Mouse (Mus musculus): ENCODE results near the gene Tspan18. TPM values are rescaled to one million over a fixed set of nuclear protein-coding genes. Genes with fewer than 3 reads are reported as not detected.

The Tspan18 gene
- polyA plus RNA-seq, 1 experiment from 2014 or later: 54.1 TPM

DNA sequence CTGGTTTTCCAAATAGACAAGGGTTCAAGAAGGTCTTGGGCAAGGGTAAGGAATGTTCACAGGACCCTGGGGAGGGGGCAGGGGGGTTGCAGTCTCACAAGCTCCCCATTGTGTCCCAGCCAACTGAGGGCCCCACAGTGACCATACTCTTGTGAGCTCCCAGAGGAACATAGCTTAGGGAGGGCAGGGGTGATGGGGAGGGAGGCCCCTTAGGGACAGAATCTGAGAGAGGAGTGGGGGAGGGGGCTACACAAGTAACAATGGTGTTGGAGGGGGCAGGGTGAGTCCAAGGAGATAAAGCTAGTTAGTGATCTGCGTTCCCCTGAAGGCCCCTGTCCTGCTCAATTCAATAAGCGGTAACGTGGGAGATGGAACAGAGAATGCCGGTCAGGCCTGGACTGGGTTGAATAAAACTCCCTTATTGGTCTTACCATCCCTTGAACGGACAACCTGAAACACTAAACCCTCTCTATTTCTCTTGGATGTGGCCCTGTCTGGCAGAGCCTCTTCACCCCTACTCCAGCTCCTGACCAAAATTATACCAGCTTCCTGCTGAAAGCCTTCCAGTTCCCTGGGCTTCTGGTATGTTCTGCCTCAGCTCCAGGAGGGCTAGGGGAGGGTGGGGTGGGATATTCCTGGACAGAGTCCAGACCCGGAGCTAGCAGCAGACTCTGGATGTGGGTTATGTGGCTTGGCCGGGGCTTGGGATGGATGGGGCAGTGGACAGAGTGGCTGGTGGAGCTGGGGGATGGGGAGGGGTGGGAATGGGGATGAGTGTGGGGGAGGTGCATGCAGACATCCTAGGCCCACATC is 50.6 kb downstream of the Tspan18 start:
- WGBS: 14% methylated on average over 7 of the region's 7 CpGs
- no peaks in the 10 kb centered on the region for H3K9me3 ChIP-seq (ENCODE audit: control insufficient read depth, low read length)

DNA sequence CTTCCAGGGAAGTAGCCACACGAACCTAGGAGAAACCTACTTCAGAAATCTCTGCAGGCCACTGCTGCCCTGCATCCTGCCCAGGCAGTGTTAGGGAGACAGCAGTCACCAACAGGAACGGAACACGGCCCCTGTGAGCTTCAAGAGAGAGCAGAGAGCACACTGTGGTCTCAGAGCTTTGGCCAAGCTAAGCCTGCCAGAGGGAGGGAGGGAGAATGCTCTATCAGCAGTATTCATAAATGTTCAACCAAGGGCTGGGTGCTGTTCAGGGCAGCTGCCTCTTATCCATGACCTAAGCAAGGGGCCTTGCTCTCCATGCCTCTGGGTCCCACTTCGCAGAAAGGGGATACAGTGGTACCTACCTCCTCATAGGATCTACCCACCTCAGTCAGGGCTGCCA is 51.7 kb downstream of the Tspan18 start:
- H3K4me1 ChIP-seq (replicated peaks; ENCODE audit: control insufficient read depth, insufficient read depth, low read length): peaks cover 68% of the 10 kb centered on the region
- 85% methylated on average over 4 of the region's 4 CpGs for WGBS

More for the DNA sequence above, 50.6 kb downstream of the Tspan18 start:
- ATAC-seq (replicated peaks; ENCODE audit: low FRiP score) (no peak), DNase-seq (ENCODE audit: low spot score) (no peak)
- H3K27ac ChIP-seq (ENCODE audit: low read depth, low read length): peak overlapping the region; percentile 68
- peak overlapping the region; percentile 14; the same call in 1 of the 2 replicates for H3K9ac ChIP-seq (ENCODE audit: low read length)
- no peaks in the 10 kb centered on the region for H3K36me3 ChIP-seq (ENCODE audit: control insufficient read depth, insufficient read depth, low read length)
- H3K4me2 ChIP-seq (ENCODE audit: low read depth, low read length, severe bottlenecking): no peak overlapping the region
- H3K4me3 ChIP-seq (ENCODE audit: low read depth, low read length): no peak overlapping the region
- H3K4me1 ChIP-seq (replicated peaks; ENCODE audit: control insufficient read depth, insufficient read depth, low read length): peaks cover 68% of the 10 kb centered on the region
- no peaks in the 10 kb centered on the region for H3K27me3 ChIP-seq (ENCODE audit: control insufficient read depth, insufficient read depth, low read length)

DNA sequence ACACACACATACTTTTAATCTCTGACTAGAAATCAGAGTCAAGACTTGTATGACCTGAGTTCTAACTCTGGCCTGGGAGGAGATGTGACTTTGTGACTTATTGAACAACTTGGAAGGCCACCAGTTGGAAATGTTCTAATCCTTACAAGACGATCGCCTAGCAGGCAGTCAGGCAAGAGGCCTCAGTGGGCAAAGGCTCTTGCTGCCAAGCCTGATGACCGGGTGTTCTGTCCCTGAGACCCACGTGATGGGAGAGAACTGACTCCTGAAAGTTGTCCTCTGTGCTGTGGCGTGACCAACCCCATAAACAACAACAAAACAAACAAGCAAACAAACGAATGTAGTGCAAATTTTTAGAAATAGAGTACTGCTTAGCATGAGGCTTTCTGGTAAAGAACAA is 52.8 kb downstream of the Tspan18 start:
- H3K9ac ChIP-seq (ENCODE audit: low read length): no peak overlapping the region
- no peak overlapping the region; the same call in 1 of the 2 replicates for H3K27ac ChIP-seq (ENCODE audit: low read depth, low read length)
- peaks cover 64% of the 10 kb centered on the region for H3K4me1 ChIP-seq (replicated peaks; ENCODE audit: control insufficient read depth, insufficient read depth, low read length)
- ATAC-seq (replicated peaks; ENCODE audit: low FRiP score): no peak
- 89% methylated on average over 6 of the region's 6 CpGs for WGBS
- H3K4me3 ChIP-seq (ENCODE audit: low read depth, low read length): no peak overlapping the region
- H3K4me2 ChIP-seq (ENCODE audit: low read depth, low read length, severe bottlenecking): no peak overlapping the region
- H3K36me3 ChIP-seq (ENCODE audit: control insufficient read depth, insufficient read depth, low read length): no peaks in the 10 kb centered on the region
- H3K9me3 ChIP-seq (ENCODE audit: control insufficient read depth, low read length): no peaks in the 10 kb centered on the region
- no peaks in the 10 kb centered on the region for H3K27me3 ChIP-seq (ENCODE audit: control insufficient read depth, insufficient read depth, low read length)
- no peak for DNase-seq (ENCODE audit: low spot score)

More for the DNA sequence above, 51.7 kb downstream of the Tspan18 start:
- Histone ChIP-seq H3K27me3 (ENCODE audit: control insufficient read depth, insufficient read depth, low read length) (no peaks in the 10 kb centered on the region), H3K4me2 (ENCODE audit: low read depth, low read length, severe bottlenecking) (no peak overlapping the region), H3K4me3 (ENCODE audit: low read depth, low read length) (no peak overlapping the region), H3K27ac (ENCODE audit: low read depth, low read length) (peak overlapping the region; percentile 27; the same call in 1 of the 2 replicates), H3K9me3 (ENCODE audit: control insufficient read depth, low read length) (no peaks in the 10 kb centered on the region), H3K36me3 (ENCODE audit: control insufficient read depth, insufficient read depth, low read length) (no peaks in the 10 kb centered on the region), H3K9ac (ENCODE audit: low read length) (no peak overlapping the region)
- no peak for DNase-seq (ENCODE audit: low spot score)
- no peak for ATAC-seq (replicated peaks; ENCODE audit: low FRiP score)

DNA sequence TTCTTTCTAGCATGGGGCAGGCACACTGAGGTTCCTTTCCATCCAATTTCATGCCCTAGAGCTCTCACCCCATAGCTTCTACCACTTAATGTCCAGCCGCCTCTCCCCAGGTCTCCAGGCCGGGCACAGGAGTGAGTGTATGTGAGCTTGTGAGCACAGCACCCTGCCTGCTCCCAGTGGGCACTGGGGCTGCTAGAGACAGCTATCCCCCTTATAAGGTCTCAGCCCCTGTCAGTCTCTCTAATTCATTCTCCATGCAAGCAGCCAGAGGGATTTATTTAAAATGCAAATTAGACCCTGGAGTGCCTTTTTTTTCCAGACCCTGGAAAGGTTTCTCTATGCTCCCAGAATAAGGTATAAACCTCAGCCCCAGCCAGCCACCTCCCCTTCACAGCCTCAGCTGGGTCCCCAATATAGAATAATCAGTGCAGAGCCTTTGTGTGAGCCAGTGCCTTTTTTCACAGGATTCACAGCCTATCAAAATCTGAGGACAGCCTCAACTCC is 54.1 kb downstream of the Tspan18 start:
- Histone ChIP-seq H3K27me3 (ENCODE audit: control insufficient read depth, insufficient read depth, low read length) (no peaks in the 10 kb centered on the region), H3K4me3 (ENCODE audit: low read depth, low read length) (no peak overlapping the region), H3K4me2 (ENCODE audit: low read depth, low read length, severe bottlenecking) (peak overlapping the region; percentile 15; the same call in 1 of the 2 replicates), H3K9me3 (ENCODE audit: control insufficient read depth, low read length) (no peaks in the 10 kb centered on the region), H3K36me3 (ENCODE audit: control insufficient read depth, insufficient read depth, low read length) (no peaks in the 10 kb centered on the region), H3K27ac (ENCODE audit: low read depth, low read length) (peak overlapping the region; percentile 84), H3K9ac (ENCODE audit: low read length) (no peak overlapping the region; the same call in none of the 2 replicates), H3K4me1 (replicated peaks; ENCODE audit: control insufficient read depth, insufficient read depth, low read length) (peaks cover 55% of the 10 kb centered on the region)
- peak; percentile 16; the same call in 1 of the 2 replicates for ATAC-seq (replicated peaks; ENCODE audit: low FRiP score)
- no peak for DNase-seq (ENCODE audit: low spot score)
- 47% methylated on average over 2 of the region's 2 CpGs for WGBS

DNA sequence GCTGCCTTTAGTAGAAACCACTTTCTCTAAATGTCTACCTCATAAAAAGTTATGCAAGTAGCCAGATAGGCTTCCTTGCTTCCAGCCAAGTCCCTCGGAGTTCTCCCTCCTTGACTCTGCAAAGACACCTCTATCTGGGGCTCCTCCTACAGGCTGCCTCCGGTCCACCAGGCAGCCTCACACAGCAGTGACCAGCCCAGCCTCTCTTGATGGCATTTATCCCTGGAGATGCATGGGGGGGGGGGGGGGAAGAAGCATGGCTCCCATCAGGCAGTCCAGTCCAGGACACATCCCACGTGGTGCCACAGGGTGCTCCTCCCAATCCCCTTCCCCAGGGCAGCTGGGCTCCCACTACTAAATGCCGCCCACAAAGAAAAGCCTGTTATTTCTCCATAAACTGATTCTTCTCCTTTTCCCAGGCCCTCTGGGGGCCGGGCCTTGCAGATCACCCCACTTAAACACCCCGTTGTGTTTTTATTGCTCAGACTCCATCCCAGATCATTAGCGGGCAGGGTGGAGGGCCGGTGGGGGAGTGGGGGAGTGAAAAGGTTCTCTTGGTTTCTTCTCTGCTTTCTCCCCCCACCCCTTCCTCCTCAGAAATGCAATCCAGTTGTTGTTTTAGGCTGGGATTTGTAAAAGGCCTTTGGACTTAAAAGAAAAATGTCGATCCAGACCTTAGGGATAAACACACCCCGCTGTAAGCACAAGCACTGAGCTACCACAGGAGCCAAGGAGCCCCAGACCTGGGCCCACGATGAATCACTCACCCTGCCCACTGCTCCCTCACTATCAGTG is 55.9 kb downstream of the Tspan18 start:
- Histone ChIP-seq H3K4me1 (replicated peaks; ENCODE audit: control insufficient read depth, insufficient read depth, low read length) (peaks cover 50% of the 10 kb centered on the region), H3K36me3 (ENCODE audit: control insufficient read depth, insufficient read depth, low read length) (no peaks in the 10 kb centered on the region), H3K27me3 (ENCODE audit: control insufficient read depth, insufficient read depth, low read length) (no peaks in the 10 kb centered on the region), H3K4me2 (ENCODE audit: low read depth, low read length, severe bottlenecking) (peak overlapping the region; percentile 18; the same call in 1 of the 2 replicates), H3K4me3 (ENCODE audit: low read depth, low read length) (no peak overlapping the region), H3K9me3 (ENCODE audit: control insufficient read depth, low read length) (no peaks in the 10 kb centered on the region), H3K27ac (ENCODE audit: low read depth, low read length) (peak overlapping the region; percentile 84), H3K9ac (ENCODE audit: low read length) (peak overlapping the region; percentile 7; the same call in 1 of the 2 replicates)
- 2% methylated on average over 11 of the region's 11 CpGs for WGBS
- peak; percentile 82 for ATAC-seq (replicated peaks; ENCODE audit: low FRiP score)
- DNase-seq (ENCODE audit: low spot score): peak; percentile 84

DNA sequence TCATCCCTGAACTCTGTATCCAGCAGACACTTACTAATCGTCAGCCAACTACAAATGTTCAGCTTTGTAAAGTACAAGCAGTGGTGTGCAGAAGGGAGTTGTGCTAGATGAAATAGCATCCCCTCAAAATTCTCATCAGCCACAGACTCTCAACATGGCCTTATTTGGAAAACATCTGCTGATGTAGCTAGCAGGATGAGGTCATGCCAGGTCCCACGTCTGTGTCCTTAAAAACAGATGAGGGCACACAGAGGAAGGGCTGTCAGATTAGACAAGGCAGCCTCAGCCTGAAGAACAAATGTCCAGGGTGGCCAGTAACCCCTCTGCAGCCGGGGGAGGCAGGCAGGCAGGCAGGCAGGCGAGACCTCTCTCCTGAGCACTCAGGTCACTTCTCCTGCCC is 56.8 kb downstream of the Tspan18 start:
- H3K4me3 ChIP-seq (ENCODE audit: low read depth, low read length): no peak overlapping the region
- no peaks in the 10 kb centered on the region for H3K36me3 ChIP-seq (ENCODE audit: control insufficient read depth, insufficient read depth, low read length)

DNA sequence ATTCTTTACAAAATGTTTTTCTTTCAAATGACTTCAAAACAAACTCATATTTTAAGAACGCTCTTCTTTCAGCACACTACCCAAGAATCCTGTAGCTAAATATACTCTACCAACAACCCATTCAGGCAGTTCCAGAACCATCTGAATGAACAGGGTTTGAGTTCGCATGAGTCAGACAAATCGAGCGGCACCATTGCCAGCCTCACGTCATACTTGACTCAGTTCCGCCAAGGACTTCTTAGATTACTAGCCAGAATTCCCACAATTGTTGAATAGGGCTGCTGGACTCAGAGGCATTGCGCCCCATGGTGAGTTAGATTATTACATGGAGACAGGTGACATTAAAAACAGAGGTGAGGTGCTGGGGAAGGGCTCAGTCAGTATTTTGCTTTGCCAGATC is 58.3 kb downstream of the Tspan18 start:
- Histone ChIP-seq H3K9me3 (ENCODE audit: control insufficient read depth, low read length) (no peaks in the 10 kb centered on the region), H3K9ac (ENCODE audit: low read length) (no peak overlapping the region), H3K4me1 (replicated peaks; ENCODE audit: control insufficient read depth, insufficient read depth, low read length) (peaks cover 37% of the 10 kb centered on the region), H3K36me3 (ENCODE audit: control insufficient read depth, insufficient read depth, low read length) (no peaks in the 10 kb centered on the region), H3K27ac (ENCODE audit: low read depth, low read length) (no peak overlapping the region), H3K4me2 (ENCODE audit: low read depth, low read length, severe bottlenecking) (no peak overlapping the region), H3K27me3 (ENCODE audit: control insufficient read depth, insufficient read depth, low read length) (no peaks in the 10 kb centered on the region), H3K4me3 (ENCODE audit: low read depth, low read length) (no peak overlapping the region)
- WGBS: 92% methylated on average over 7 of the region's 7 CpGs
- DNase-seq (ENCODE audit: low spot score): no peak
- ATAC-seq (replicated peaks; ENCODE audit: low FRiP score): no peak

More for the DNA sequence above, 56.8 kb downstream of the Tspan18 start:
- whole genome bisulfite sequencing: 32% methylated on average over 4 of the region's 4 CpGs
- H3K9ac ChIP-seq (ENCODE audit: low read length): peak overlapping the region; percentile 0; the same call in 1 of the 2 replicates
- H3K4me1 ChIP-seq (replicated peaks; ENCODE audit: control insufficient read depth, insufficient read depth, low read length): peaks cover 41% of the 10 kb centered on the region
- H3K4me2 ChIP-seq (ENCODE audit: low read depth, low read length, severe bottlenecking): no peak overlapping the region
- H3K27ac ChIP-seq (ENCODE audit: low read depth, low read length): peak overlapping the region; percentile 84
- no peaks in the 10 kb centered on the region for H3K9me3 ChIP-seq (ENCODE audit: control insufficient read depth, low read length)
- no peak for DNase-seq (ENCODE audit: low spot score)
- ATAC-seq (replicated peaks; ENCODE audit: low FRiP score): no peak
- no peaks in the 10 kb centered on the region for H3K27me3 ChIP-seq (ENCODE audit: control insufficient read depth, insufficient read depth, low read length)

DNA sequence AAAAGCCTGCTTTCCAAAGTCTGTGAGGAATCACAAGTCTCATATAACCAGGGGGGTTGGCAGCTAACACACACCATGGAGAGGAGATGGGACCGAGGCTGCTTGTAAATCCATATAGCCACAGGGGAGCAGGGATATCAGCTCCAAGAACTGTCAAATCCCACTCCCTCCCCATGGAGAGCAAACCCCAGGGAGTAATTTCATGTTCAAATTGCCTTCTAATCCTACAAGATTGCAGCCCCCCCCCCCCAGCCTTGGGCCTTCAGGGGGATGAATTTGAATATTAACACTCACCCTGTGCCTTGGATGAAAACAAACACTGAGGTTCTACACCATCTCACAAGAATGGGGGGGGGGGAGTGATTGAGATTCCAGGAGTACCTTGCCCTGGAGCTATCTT is 60.4 kb downstream of the Tspan18 start:
- Histone ChIP-seq H3K9me3 (ENCODE audit: control insufficient read depth, low read length) (no peaks in the 10 kb centered on the region), H3K4me1 (replicated peaks; ENCODE audit: control insufficient read depth, insufficient read depth, low read length) (peaks cover 22% of the 10 kb centered on the region), H3K4me2 (ENCODE audit: low read depth, low read length, severe bottlenecking) (no peak overlapping the region), H3K27me3 (ENCODE audit: control insufficient read depth, insufficient read depth, low read length) (no peaks in the 10 kb centered on the region), H3K27ac (ENCODE audit: low read depth, low read length) (no peak overlapping the region), H3K9ac (ENCODE audit: low read length) (no peak overlapping the region), H3K4me3 (ENCODE audit: low read depth, low read length) (no peak overlapping the region), H3K36me3 (ENCODE audit: control insufficient read depth, insufficient read depth, low read length) (no peaks in the 10 kb centered on the region)
- ATAC-seq (replicated peaks; ENCODE audit: low FRiP score): no peak
- no peak for DNase-seq (ENCODE audit: low spot score)
- 38% methylated on average over 1 of the region's 1 CpGs for WGBS

All from forebrain, embryonic 11.5 days (tissue).